Mouse (Mus musculus) splenic B cell, adult 2 months (primary cell): Measurements from ENCODE around the gene Armcx3.
"Not testable (repeated sequence)": the region's sequence is repeated elsewhere in the genome, so short reads cannot be mapped to it uniquely, and the experiment has no call there.

ENCODE experiments used
- DNase-seq: peaks from one replicate; pipeline ENCODE4 v3.0.0-alpha.2; 2011; ENCODE audit warnings: low read depth, low spot score
- H3K27me3 ChIP-seq: 2 replicates; pipeline ENCODE4 v1.6.1; 2012; ENCODE audit warnings: mild to moderate bottlenecking, low read length, moderate library complexity, mixed read lengths; ENCODE audit not compliant: control insufficient read depth, poor library complexity, insufficient read depth, severe bottlenecking
- H3K36me3 ChIP-seq: 2 replicates; pipeline ENCODE4 v1.6.1; 2012; ENCODE audit warnings: mild to moderate bottlenecking, low read length, moderate library complexity, mixed read lengths; ENCODE audit not compliant: control insufficient read depth, poor library complexity, insufficient read depth, severe bottlenecking

The Armcx3 gene

GRCm38 (mm10) chrX:134756434-134757292 is at the start of gene Armcx3:
Gene Armcx3 (plus strand): TSS chrX:134756595.
- peak; percentile 77 for DNase-seq
- Histone ChIP-seq H3K27me3 (no peaks in the 10 kb centered on the region), H3K36me3 (no peaks in the 10 kb centered on the region)

GRCm38 (mm10) chrX:134716863-134717262 is 39.5 kb upstream of the Armcx3 start:
- H3K27me3 ChIP-seq, result no peaks in the 10 kb centered on the region
- no peak for DNase-seq

GRCm38 (mm10) chrX:134717752-134718308 is 38.6 kb upstream of the Armcx3 start, which contains the start of gene Armcx1:
Gene Armcx1 (plus strand): TSS chrX:134717963.
- Histone ChIP-seq H3K36me3 (no peaks in the 10 kb centered on the region), H3K27me3 (no peaks in the 10 kb centered on the region)
- DNase-seq, result peak; percentile 6

More at GRCm38 (mm10) chrX:134716863-134717262, 39.5 kb upstream of the Armcx3 start:
- H3K36me3 ChIP-seq, result no peaks in the 10 kb centered on the region

- DNase-seq, result no peak
- no peaks in the 10 kb centered on the region for H3K36me3 ChIP-seq
- H3K27me3 ChIP-seq, result no peaks in the 10 kb centered on the region
Observed at GRCm38 (mm10) chrX:134718524-134718923, 37.9 kb upstream of the Armcx3 start.

GRCm38 (mm10) chrX:134723762-134724161 is 32.6 kb upstream of the Armcx3 start:
- not testable (repeated sequence) for H3K27me3 ChIP-seq, DNase-seq, H3K36me3 ChIP-seq

GRCm38 (mm10) chrX:134729778-134730177 is 26.6 kb upstream of the Armcx3 start:
- H3K27me3 ChIP-seq, result no peaks in the 10 kb centered on the region
- H3K36me3 ChIP-seq, result no peaks in the 10 kb centered on the region
- peak; percentile 58 for DNase-seq

- no peak for DNase-seq
- H3K36me3 ChIP-seq, result no peaks in the 10 kb centered on the region
- no peaks in the 10 kb centered on the region for H3K27me3 ChIP-seq
Observed at GRCm38 (mm10) chrX:134737796-134738195, 18.6 kb upstream of the Armcx3 start.

- Histone ChIP-seq H3K36me3 (no peaks in the 10 kb centered on the region), H3K27me3 (no peaks in the 10 kb centered on the region)
- no peak for DNase-seq
Observed at GRCm38 (mm10) chrX:134739160-134739559, 17.2 kb upstream of the Armcx3 start.

GRCm38 (mm10) chrX:134741862-134742261 is 14.5 kb upstream of the Armcx3 start:
- DNase-seq, result no peak
- no peaks in the 10 kb centered on the region for H3K27me3 ChIP-seq
- H3K36me3 ChIP-seq, result no peaks in the 10 kb centered on the region

- DNase-seq, result peak; percentile 55
Observed at GRCm38 (mm10) chrX:134746459-134746858, 9.9 kb upstream of the Armcx3 start.

GRCm38 (mm10) chrX:134750764-134751592 is 5.4 kb upstream of the Armcx3 start, which contains the start of gene Armcx6:
Gene Armcx6 (minus strand): TSS chrX:134751417.
- Histone ChIP-seq H3K27me3 (no peaks in the 10 kb centered on the region), H3K36me3 (no peaks in the 10 kb centered on the region)
- peak; percentile 85 for DNase-seq

More at GRCm38 (mm10) chrX:134746459-134746858, 9.9 kb upstream of the Armcx3 start:
- Histone ChIP-seq H3K27me3 (no peaks in the 10 kb centered on the region), H3K36me3 (no peaks in the 10 kb centered on the region)

GRCm38 (mm10) chrX:134751910-134752309 is 4.5 kb upstream of the Armcx3 start:
- H3K27me3 ChIP-seq, result no peaks in the 10 kb centered on the region
- DNase-seq, result no peak
- no peaks in the 10 kb centered on the region for H3K36me3 ChIP-seq

GRCm38 (mm10) chrX:134752584-134752983 is 3.8 kb upstream of the Armcx3 start:
- no peaks in the 10 kb centered on the region for H3K27me3 ChIP-seq
- H3K36me3 ChIP-seq, result no peaks in the 10 kb centered on the region
- no peak for DNase-seq

GRCm38 (mm10) chrX:134757293-134757995 is 1.0 kb downstream of the Armcx3 start:
- H3K36me3 ChIP-seq, result no peaks in the 10 kb centered on the region
- no peak for DNase-seq
- no peaks in the 10 kb centered on the region for H3K27me3 ChIP-seq
